Mouse (Mus musculus) kidney, embryonic 14.5 days (tissue): ENCODE measurements around the gene Farp2. TPM values are rescaled to one million over a fixed set of nuclear protein-coding genes. Genes with fewer than 3 reads are reported as not detected.
"Not testable (repeated sequence)": the region's sequence is repeated elsewhere in the genome, so short reads cannot be mapped to it uniquely, and the experiment has no call there.

ENCODE experiments used
- ATAC-seq: fragments of 200-750 bp; cut with Nextera tagmentation; 2 replicates; pipeline ENCODE4 v1.8.0; 2017; ENCODE audit warnings: moderate number of reproducible peaks, mild to moderate bottlenecking, moderate TSS enrichment, moderate library complexity; ENCODE audit not compliant: low FRiP score, low TSS enrichment
- H3K27ac ChIP-seq: fragments of 300-500 bp; sonication (generic); 2 replicates; pipeline ENCODE4 v1.5.1; 2014; ENCODE audit warnings: low read depth, mild to moderate bottlenecking, low read length, moderate library complexity, mixed read lengths
- H3K27me3 ChIP-seq: fragments of 300-500 bp; sonication (generic); 2 replicates; pipeline ENCODE4 v1.6.1; 2014; ENCODE audit warnings: mild to moderate bottlenecking, low read length; ENCODE audit not compliant: control insufficient read depth, insufficient read depth
- H3K36me3 ChIP-seq: fragments of 300-500 bp; sonication (generic); 2 replicates; pipeline ENCODE4 v1.6.1; 2014; ENCODE audit warnings: low read length, mixed read lengths; ENCODE audit not compliant: control insufficient read depth, insufficient read depth
- H3K4me1 ChIP-seq: fragments of 300-500 bp; sonication (generic); 2 replicates; pipeline ENCODE4 v1.6.1; 2014; ENCODE audit warnings: low read length, mixed read lengths; ENCODE audit not compliant: control insufficient read depth, insufficient read depth
- H3K4me2 ChIP-seq: fragments of 300-500 bp; sonication (generic); replicated peaks from 2 replicates; pipeline ENCODE4 v1.6.1; 2014; ENCODE audit warnings: low read depth, mild to moderate bottlenecking, low read length
- H3K4me3 ChIP-seq: fragments of 300-500 bp; sonication (generic); 2 replicates; pipeline ENCODE4 v1.5.1; 2014; ENCODE audit warnings: mild to moderate bottlenecking, low read length
- H3K9ac ChIP-seq: fragments of 300-500 bp; sonication (generic); 2 replicates; pipeline ENCODE4 v1.6.1; 2014; ENCODE audit warnings: low read depth, mild to moderate bottlenecking, low read length, moderate library complexity
- H3K9me3 ChIP-seq: fragments of 300-500 bp; sonication (generic); 2 replicates; pipeline ENCODE4 v1.6.1; 2016; ENCODE audit warnings: low read length; ENCODE audit not compliant: control insufficient read depth
- WGBS: fragments of 180-500 bp; shearing (Covaris S2); extraction: QIAGEN DNeasy Blood & Tissue Kit; methylation state at CpG from one replicate; pipeline ENCODE4 v1.1.7; 2014; 5-methylcytosine and 5-hydroxymethylcytosine counted together
- polyA plus RNA-seq: library from polyadenylated mRNA; unstranded; fragments of >200 nt; fragmentation: Nextera tagmentation; extraction: Ambion mirVana; gene quantifications from 2 replicates; pipeline ENCODE4 v1.2.1, GENCODE M21; 2014

Gene Farp2
- polyA plus RNA-seq, 1 experiment from 2014 or later, result 7.5 TPM

DNA sequence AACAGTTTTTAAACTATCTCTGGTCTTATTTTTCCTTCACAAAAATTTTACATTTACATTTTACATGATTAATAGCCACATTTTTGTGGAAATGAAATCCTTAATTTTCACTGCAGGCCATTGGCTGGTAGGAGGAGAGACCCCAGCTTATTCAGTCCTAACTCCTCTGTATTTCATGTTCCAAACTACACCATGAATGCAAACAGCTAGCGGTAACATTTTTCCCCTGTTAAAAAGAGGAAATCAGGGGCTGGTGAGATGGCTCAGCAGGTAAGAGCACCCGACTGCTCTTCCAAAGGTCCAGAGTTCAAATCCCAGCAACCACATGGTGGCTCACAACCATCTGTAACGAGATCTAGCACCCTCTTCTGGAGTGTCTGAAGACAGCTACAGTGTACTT is 25.6 kb upstream of the Farp2 start:
- ATAC-seq, H3K4me3 ChIP-seq, H3K9me3 ChIP-seq, H3K4me1 ChIP-seq, H3K27me3 ChIP-seq, H3K9ac ChIP-seq, H3K36me3 ChIP-seq, H3K4me2 ChIP-seq, H3K27ac ChIP-seq: not testable (repeated sequence)
- 92% methylated on average over 2 of the region's 3 CpGs for WGBS

DNA sequence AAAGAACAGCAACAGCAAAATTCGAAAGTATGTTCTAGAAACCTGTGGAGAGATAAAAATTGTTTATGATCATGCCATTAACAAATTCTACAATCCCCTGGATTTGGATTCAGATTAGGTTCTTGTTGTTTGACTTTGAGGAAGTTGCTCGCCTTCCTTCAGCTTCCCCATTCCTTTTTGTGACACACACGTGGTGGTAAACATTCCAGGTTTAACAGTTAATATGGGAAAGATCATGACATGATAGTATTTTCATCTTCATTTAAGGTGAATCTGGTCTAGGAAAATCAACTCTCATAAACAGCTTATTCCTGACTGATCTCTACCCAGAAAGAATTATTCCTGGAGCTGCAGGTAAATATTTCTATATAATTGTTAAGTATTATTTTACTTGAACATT is 16.6 kb upstream of the Farp2 start:
- no peak overlapping the region for H3K4me2 ChIP-seq
- no peak overlapping the region for H3K4me3 ChIP-seq
- WGBS, result 93% methylated on average over 3 of the region's 3 CpGs
- H3K36me3 ChIP-seq, result peaks cover 59% of the 10 kb centered on the region
- H3K9ac ChIP-seq, result no peak overlapping the region
- H3K27ac ChIP-seq, result no peak overlapping the region
- no peaks in the 10 kb centered on the region for H3K9me3 ChIP-seq
- ATAC-seq, result no peak
- no peaks in the 10 kb centered on the region for H3K27me3 ChIP-seq
- H3K4me1 ChIP-seq, result no peaks in the 10 kb centered on the region

DNA sequence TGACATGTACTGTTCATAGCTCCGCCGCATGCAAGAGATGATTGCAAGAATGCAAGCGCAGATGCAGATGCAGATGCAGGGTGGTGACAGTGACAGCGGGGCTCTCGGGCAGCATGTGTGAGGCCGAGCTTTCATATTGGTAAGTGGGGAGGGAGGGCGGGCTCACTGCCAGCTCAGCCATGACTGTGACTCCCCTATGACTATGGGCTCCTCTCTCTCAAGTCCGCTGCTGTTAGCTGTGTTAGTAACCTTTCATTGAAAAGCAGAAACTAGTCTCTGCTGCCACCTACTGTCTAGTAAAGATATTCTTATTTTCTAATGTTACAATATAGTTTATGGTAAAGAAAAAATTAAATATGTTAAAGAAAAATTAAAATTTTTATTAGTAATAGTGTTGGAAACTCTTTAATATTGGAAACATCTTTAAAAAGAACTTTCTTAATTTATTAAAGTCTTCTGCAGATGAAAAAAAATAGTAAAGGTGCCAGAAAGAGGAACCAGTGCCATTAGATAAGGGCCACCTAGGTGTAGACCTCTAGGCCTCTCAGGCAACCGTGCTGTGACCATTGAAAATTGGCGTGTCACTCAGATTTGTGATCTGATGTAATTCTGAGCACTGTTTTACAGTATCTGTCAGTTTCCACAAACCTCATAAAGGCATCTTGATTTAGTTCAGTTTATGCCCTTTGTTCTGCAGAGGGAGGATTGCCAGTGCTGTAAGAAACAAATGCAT is 4.8 kb upstream of the Farp2 start:
- Histone ChIP-seq H3K27ac (no peak overlapping the region), H3K27me3 (no peaks in the 10 kb centered on the region), H3K4me3 (no peak overlapping the region), H3K36me3 (peaks cover 61% of the 10 kb centered on the region), H3K9ac (no peak overlapping the region), H3K4me1 (no peaks in the 10 kb centered on the region), H3K9me3 (no peaks in the 10 kb centered on the region), H3K4me2 (no peak overlapping the region)
- 56% methylated on average over 10 of the region's 10 CpGs for WGBS
- no peak for ATAC-seq

DNA sequence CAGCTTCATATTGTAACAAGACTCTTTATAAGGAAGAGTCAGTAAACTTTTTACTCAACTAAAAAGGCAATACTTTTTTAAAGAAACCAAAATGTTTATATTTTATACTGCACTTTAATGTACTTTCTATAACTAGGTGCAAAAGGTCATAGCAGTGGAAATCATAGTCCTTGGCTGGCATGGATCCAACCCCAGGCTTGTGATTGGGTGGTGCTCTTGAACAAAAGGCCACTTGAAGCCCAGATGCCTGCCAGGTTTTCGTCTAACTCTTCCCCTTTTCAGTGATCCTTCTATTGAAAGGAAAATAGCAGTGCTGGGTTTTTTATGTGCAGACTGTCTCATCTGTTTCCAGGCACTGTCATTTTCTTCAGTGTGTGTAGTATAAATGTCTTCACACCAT is 3.3 kb upstream of the Farp2 start:
- not testable (repeated sequence) for ATAC-seq, H3K4me3 ChIP-seq, H3K27me3 ChIP-seq, H3K4me2 ChIP-seq, H3K9me3 ChIP-seq, H3K27ac ChIP-seq, H3K4me1 ChIP-seq, H3K9ac ChIP-seq
- H3K36me3 ChIP-seq, result peaks cover 50% of the 10 kb centered on the region
- 63% methylated on average over 1 of the region's 1 CpGs for WGBS

DNA sequence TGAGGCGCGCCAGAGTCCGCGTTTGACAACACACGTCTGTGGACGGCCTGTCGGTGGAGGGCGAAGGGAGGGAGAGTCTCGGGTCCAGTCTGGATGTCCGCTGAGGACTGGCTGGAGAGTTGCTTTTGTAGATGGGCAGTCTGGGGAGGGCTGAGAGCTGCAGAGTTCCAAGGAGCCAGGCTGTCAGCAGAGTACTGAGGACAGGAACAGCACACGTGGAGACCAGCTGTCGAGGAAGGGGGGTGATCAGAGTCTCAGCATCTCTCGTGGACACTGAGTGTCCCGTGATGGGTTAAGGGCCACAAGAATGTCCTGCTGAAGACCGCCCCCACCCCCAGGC is 442 bp downstream of the Farp2 start:
- Histone ChIP-seq H3K4me2 (peak overlapping the region; percentile 80), H3K4me1 (peaks cover 7% of the 10 kb centered on the region; the same call in 1 of the 2 replicates), H3K4me3 (peak overlapping the region; percentile 74), H3K27ac (peak overlapping the region; percentile 47; the same call in 1 of the 2 replicates), H3K36me3 (peaks cover 22% of the 10 kb centered on the region), H3K9me3 (no peaks in the 10 kb centered on the region), H3K9ac (peak overlapping the region; percentile 81), H3K27me3 (no peaks in the 10 kb centered on the region)
- 2% methylated on average over 15 of the region's 15 CpGs for WGBS
- ATAC-seq, result peak; percentile 58

DNA sequence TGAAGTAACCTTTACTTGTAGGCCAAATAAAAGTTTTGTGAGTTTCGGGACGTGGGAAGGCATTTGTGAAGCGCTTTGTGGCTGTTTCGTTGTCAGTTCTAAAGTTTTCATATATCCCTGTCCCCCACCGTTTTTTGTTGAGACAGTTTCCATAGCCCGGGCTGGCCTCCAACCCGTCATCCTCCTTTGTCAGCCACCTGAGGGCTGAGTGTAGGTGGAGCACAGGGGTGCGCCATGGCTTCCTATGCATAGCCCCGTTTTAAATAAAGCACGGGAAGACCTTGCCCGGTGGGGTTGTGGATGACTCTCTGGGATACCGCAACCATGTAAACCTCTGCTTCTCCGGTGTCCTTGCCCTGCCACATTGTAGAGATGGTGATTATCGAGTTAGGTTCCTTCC is 1.3 kb downstream of the Farp2 start:
- peaks cover 7% of the 10 kb centered on the region; the same call in 1 of the 2 replicates for H3K4me1 ChIP-seq
- peaks cover 14% of the 10 kb centered on the region for H3K36me3 ChIP-seq
- H3K9me3 ChIP-seq, result no peaks in the 10 kb centered on the region
- ATAC-seq, result no peak
- H3K9ac ChIP-seq, result no peak overlapping the region
- H3K27ac ChIP-seq, result no peak overlapping the region
- no peaks in the 10 kb centered on the region for H3K27me3 ChIP-seq
- 78% methylated on average over 14 of the region's 14 CpGs for WGBS
- no peak overlapping the region; the same call in 1 of the 2 replicates for H3K4me3 ChIP-seq
- peak overlapping the region; percentile 80 for H3K4me2 ChIP-seq

DNA sequence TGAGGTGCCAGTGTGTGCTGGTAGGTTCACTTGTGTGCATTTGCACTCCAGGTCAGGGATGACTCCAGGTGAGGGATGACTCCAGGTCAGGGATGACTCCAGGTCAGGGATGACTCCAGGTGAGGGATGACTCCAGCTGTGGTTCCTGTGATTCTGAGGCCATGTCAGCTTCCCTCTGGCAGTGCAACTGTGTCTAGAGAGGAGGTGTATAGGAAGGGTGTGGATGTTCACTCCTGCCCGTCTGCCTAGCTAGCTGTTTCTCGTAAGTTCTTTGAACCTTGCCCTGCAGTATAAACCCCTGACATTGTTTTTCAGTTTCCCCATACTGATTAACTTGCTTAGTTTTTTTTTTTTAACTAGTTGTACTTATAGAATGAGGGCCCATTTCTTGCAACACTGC is 9.6 kb downstream of the Farp2 start:
- H3K4me1 ChIP-seq, result no peaks in the 10 kb centered on the region
- H3K27me3 ChIP-seq, result no peaks in the 10 kb centered on the region
- no peak overlapping the region for H3K27ac ChIP-seq
- H3K9me3 ChIP-seq, result no peaks in the 10 kb centered on the region
- no peak overlapping the region for H3K4me3 ChIP-seq
- no peak overlapping the region for H3K4me2 ChIP-seq
- no peaks in the 10 kb centered on the region for H3K36me3 ChIP-seq
- no peak for ATAC-seq
- 59% methylated on average over 2 of the region's 2 CpGs for WGBS
- H3K9ac ChIP-seq, result no peak overlapping the region

DNA sequence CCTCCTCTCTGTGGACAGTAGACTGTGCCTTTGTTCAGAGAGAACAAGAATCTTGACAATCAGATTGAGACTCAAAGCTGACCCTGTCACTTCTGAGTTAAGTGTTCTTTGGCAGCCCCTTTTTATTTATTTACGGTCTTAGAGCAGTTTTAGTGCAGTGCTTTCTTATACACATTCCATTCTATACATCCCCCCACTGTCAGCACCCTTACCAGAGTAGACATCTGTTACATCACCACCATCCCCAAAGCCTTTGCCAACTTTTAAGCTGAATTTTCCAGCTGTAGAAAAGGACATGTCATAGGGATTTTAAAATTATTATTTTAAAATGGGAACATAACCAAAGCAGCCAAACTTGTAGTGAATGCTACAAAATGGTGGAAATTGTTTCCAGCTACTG is 10.4 kb downstream of the Farp2 start:
- Histone ChIP-seq H3K4me2 (no peak overlapping the region), H3K9ac (no peak overlapping the region), H3K4me3 (no peak overlapping the region), H3K27me3 (no peaks in the 10 kb centered on the region), H3K4me1 (no peaks in the 10 kb centered on the region), H3K9me3 (no peaks in the 10 kb centered on the region), H3K36me3 (no peaks in the 10 kb centered on the region), H3K27ac (no peak overlapping the region)
- WGBS, result 74% methylated on average over 1 of the region's 1 CpGs
- no peak for ATAC-seq

DNA sequence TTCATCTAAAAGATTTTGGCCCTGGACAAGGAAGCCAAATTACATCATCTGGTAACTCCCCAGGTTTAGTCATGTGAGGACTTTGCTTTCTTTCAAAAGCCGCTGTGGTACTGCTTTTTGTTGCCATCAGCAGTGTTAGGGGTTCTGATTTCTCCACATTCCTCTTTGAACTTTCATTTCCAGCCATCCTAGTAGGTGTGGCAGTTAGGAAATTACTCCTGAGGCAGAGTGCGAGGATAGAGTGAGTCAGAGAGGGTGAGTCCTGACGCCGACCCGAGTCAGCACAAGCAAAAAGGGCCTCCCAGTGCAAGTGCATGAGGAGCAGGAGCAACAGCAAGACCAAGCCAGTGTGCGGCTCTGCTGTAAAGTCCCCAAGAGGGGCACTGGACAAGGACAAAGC is 17.9 kb downstream of the Farp2 start:
- WGBS, result 84% methylated on average over 6 of the region's 6 CpGs
- Histone ChIP-seq H3K4me1 (no peaks in the 10 kb centered on the region), H3K9me3 (no peaks in the 10 kb centered on the region), H3K4me3 (no peak overlapping the region), H3K36me3 (peaks cover 10% of the 10 kb centered on the region; the same call in 1 of the 2 replicates), H3K4me2 (no peak overlapping the region), H3K9ac (no peak overlapping the region), H3K27me3 (no peaks in the 10 kb centered on the region), H3K27ac (no peak overlapping the region)
- ATAC-seq, result no peak
